Mouse (Mus musculus): ENCODE measurements at regions not wholly inside any gene's neighbourhood (a gene's known extent, or its start where the extent isn't known, plus 50 kb on each side); places are given as distances from the start of the nearest gene placed in this dataset.

DNA sequence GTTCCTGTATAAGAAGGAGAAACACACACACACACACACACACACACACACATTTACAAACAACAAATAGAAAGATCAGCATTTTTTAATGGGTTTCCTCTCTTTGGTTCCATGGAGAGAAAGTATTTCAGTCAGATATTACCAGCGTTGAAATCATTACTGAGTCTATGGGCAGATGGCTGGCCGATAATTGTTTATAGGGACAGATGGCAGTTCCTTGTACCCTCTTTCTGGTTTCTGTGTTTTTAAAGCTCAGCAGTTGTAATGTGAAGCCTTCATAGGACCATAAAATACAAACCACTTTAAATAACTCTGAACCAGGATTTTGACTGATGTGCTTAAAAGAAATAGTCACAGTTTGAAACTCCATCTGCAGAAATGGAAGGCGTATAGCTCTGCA, 487.5 kb upstream of the Cypt14 start:
- DNase-seq: peak; percentile 4

DNA sequence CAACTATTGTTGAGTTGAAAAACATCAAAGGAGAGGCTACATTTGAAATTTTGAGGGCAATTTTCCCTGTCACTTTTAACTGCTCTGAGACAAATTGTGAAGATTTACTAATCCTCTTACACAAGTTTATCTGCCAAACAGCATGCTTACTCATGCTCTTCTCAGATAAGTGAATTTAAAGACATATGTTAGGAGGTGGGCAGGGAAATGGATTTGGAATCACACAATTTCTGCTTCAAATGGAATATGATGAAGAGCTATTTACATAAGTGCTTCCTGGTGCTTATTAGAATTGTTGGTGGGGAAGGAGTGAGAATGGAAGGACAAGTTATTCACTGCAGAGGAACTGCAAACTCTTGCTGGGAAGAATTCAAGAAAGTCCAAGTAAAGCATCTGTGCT, 473.2 kb upstream of the Cypt14 start:
- no peak for DNase-seq

All from cerebellum, adult 11-12 months (tissue).